Mouse (Mus musculus) fat pad, adult 2 months (tissue): ENCODE data around the gene Klf13.
A peak's percentile ranks its signal among the peaks of the same experiment; 100 is the strongest.

Source experiments
- DNase-seq: peaks from one replicate; pipeline ENCODE4 v3.0.0-alpha.2; 2011; ENCODE audit warnings: low read depth, low spot score; ENCODE audit errors: extremely low read depth

Gene Klf13

GRCm38 (mm10) chr7:63910225-63910624 is 28.5 kb downstream of the Klf13 start:
- DNase-seq = no peak

- no peak for DNase-seq
Measured at GRCm38 (mm10) chr7:63908496-63909285, 30.0 kb downstream of the Klf13 start.

- DNase-seq = no peak
Measured at GRCm38 (mm10) chr7:63907778-63908495, 30.8 kb downstream of the Klf13 start.

- no peak for DNase-seq
Measured at GRCm38 (mm10) chr7:63905642-63906041, 33.1 kb downstream of the Klf13 start.

GRCm38 (mm10) chr7:63905190-63905589 is 33.5 kb downstream of the Klf13 start:
- no peak for DNase-seq

GRCm38 (mm10) chr7:63903635-63904380 is 34.9 kb downstream of the Klf13 start:
- no peak for DNase-seq

GRCm38 (mm10) chr7:63902604-63903210 is 36.0 kb downstream of the Klf13 start:
- no peak for DNase-seq

GRCm38 (mm10) chr7:63901942-63902341 is 36.8 kb downstream of the Klf13 start:
- no peak for DNase-seq

GRCm38 (mm10) chr7:63901346-63901745 is 37.4 kb downstream of the Klf13 start:
- no peak for DNase-seq

- DNase-seq = no peak
Measured at GRCm38 (mm10) chr7:63900411-63900810, 38.3 kb downstream of the Klf13 start.

GRCm38 (mm10) chr7:63899925-63900324 is 38.8 kb downstream of the Klf13 start:
- DNase-seq = no peak

GRCm38 (mm10) chr7:63898201-63898600 is 40.5 kb downstream of the Klf13 start:
- no peak for DNase-seq

GRCm38 (mm10) chr7:63897655-63898054 is 41.1 kb downstream of the Klf13 start:
- DNase-seq = no peak

- peak; percentile 83 for DNase-seq
Measured at GRCm38 (mm10) chr7:63896968-63897468, 41.7 kb downstream of the Klf13 start.

- DNase-seq = no peak
Measured at GRCm38 (mm10) chr7:63896276-63896967, 42.3 kb downstream of the Klf13 start.

- no peak for DNase-seq
Measured at GRCm38 (mm10) chr7:63895223-63895622, 43.5 kb downstream of the Klf13 start.

- DNase-seq = no peak
Measured at GRCm38 (mm10) chr7:63894662-63895061, 44.1 kb downstream of the Klf13 start.

- no peak for DNase-seq
Measured at GRCm38 (mm10) chr7:63893729-63894128, 45.0 kb downstream of the Klf13 start.

GRCm38 (mm10) chr7:63893201-63893600 is 45.5 kb downstream of the Klf13 start:
- DNase-seq = no peak

GRCm38 (mm10) chr7:63891488-63892075 is 47.1 kb downstream of the Klf13 start:
- no peak for DNase-seq
